Mouse (Mus musculus) heart, adult 2 months (tissue): ENCODE data around the gene Gm47959.

Source experiments
- EP300 ChIP-seq: fragments of 200-500 bp; IDR thresholded peaks from 2 replicates; pipeline ENCODE4 v1.6.1; 2011; ENCODE audit warnings: low read depth, low read length, control low read depth; ENCODE audit not compliant: insufficient read depth
- POLR2A ChIP-seq: fragments of 200-500 bp; IDR thresholded peaks from 2 replicates; pipeline ENCODE4 v1.6.1; 2011; ENCODE audit warnings: mild to moderate bottlenecking, low read depth, low read length, control low read depth; ENCODE audit not compliant: insufficient read depth

- TF ChIP-seq EP300, result no peak
- no peak for TF ChIP-seq POLR2A
Measured at GRCm38 (mm10) chr1:82991062-82991461, 9.3 kb upstream of the Gm47959 start.
